Mouse (Mus musculus): ENCODE data around the gene Wnt3.

- no peak for TF ChIP-seq POLR2A (IDR thresholded peaks at IDR 0.05; ENCODE audit: extremely low read depth, insufficient read depth, low read length)
- TF ChIP-seq CTCF (IDR thresholded peaks at IDR 0.05; ENCODE audit: extremely low read depth, insufficient read depth, low read length): no peak
Observed at GRCm38 (mm10) chr11:103733069-103733468, 40.9 kb upstream of the Wnt3 start.

Measured in cortical plate, adult 2 months (tissue).